Mouse (Mus musculus) hindbrain, embryonic 13.5 days (tissue): Measurements from ENCODE around the gene Serpini1. TPM values are rescaled to one million over a fixed set of nuclear protein-coding genes. Genes with fewer than 3 reads are reported as not detected.
A peak's percentile ranks its signal among the peaks of the same experiment; 100 is the strongest.
"Not testable (repeated sequence)": the region's sequence is repeated elsewhere in the genome, so short reads cannot be mapped to it uniquely, and the experiment has no call there.

ENCODE experiments used
- ATAC-seq: fragments of 200-750 bp; cut with Nextera tagmentation; 2 replicates; pipeline ENCODE4 v1.8.0; 2017; ENCODE audit warnings: moderate TSS enrichment; ENCODE audit not compliant: low FRiP score
- H3K27ac ChIP-seq: fragments of 300-500 bp; sonication (generic); 2 replicates; pipeline ENCODE4 v1.5.1; 2015; ENCODE audit warnings: inconsistent platforms, mild to moderate bottlenecking, moderate library complexity
- H3K27me3 ChIP-seq: fragments of 300-500 bp; sonication (generic); 2 replicates; pipeline ENCODE4 v1.6.1; 2015; ENCODE audit warnings: mild to moderate bottlenecking, inconsistent platforms
- H3K36me3 ChIP-seq: fragments of 300-500 bp; sonication (generic); 2 replicates; pipeline ENCODE4 v1.6.1; 2015; ENCODE audit warnings: mild to moderate bottlenecking, inconsistent platforms
- H3K4me1 ChIP-seq: fragments of 300-500 bp; sonication (generic); replicated peaks from 2 replicates; pipeline ENCODE4 v1.6.1; 2015; ENCODE audit warnings: inconsistent platforms
- H3K4me2 ChIP-seq: fragments of 300-500 bp; sonication (generic); 2 replicates; pipeline ENCODE4 v1.6.1; 2015; ENCODE audit warnings: inconsistent platforms, mild to moderate bottlenecking, moderate library complexity
- H3K4me3 ChIP-seq: fragments of 300-500 bp; sonication (generic); 2 replicates; pipeline ENCODE4 v1.5.1; 2015; ENCODE audit warnings: mild to moderate bottlenecking, inconsistent platforms
- H3K9ac ChIP-seq: fragments of 300-500 bp; sonication (generic); 2 replicates; pipeline ENCODE4 v1.6.1; 2015; ENCODE audit warnings: mild to moderate bottlenecking, inconsistent platforms
- H3K9me3 ChIP-seq: fragments of 300-500 bp; sonication (generic); 2 replicates; pipeline ENCODE4 v1.6.1; 2016; ENCODE audit warnings: inconsistent platforms
- WGBS: fragments of 180-500 bp; shearing (Covaris S2); methylation state at CpG from one replicate; pipeline ENCODE4 v1.1.7; 2015; 5-methylcytosine and 5-hydroxymethylcytosine counted together
- polyA plus RNA-seq: library from polyadenylated mRNA; unstranded; fragments of >200 nt; fragmentation: Nextera tagmentation; extraction: Ambion mirVana; gene quantifications from 2 replicates; pipeline ENCODE4 v1.2.1, GENCODE M21; 2015

Gene Serpini1
- polyA plus RNA-seq, 1 experiment from 2014 or later: 131 TPM

- Histone ChIP-seq H3K9ac (no peak overlapping the region), H3K9me3 (no peaks in the 10 kb centered on the region), H3K4me3 (no peak overlapping the region), H3K27me3 (no peaks in the 10 kb centered on the region), H3K4me2 (no peak overlapping the region), H3K36me3 (no peaks in the 10 kb centered on the region), H3K4me1 (no peaks in the 10 kb centered on the region), H3K27ac (no peak overlapping the region)
- no peak; the same call in 1 of the 2 replicates for ATAC-seq
- 84% methylated on average over 1 of the region's 1 CpGs for WGBS
These were observed 90.9 kb downstream of the Serpini1 start for GRCm38 (mm10) chr3:75648226-75648625.

- H3K4me3 ChIP-seq, H3K9me3 ChIP-seq, H3K4me1 ChIP-seq, H3K4me2 ChIP-seq, ATAC-seq, H3K27me3 ChIP-seq, H3K36me3 ChIP-seq, H3K9ac ChIP-seq, H3K27ac ChIP-seq: not testable (repeated sequence)
- 56% methylated on average over 4 of the region's 4 CpGs for WGBS
These were observed 93.2 kb downstream of the Serpini1 start for GRCm38 (mm10) chr3:75650416-75651154.

GRCm38 (mm10) chr3:75651603-75652115 is 94.3 kb downstream of the Serpini1 start:
- H3K4me3 ChIP-seq: no peak overlapping the region
- H3K27me3 ChIP-seq: no peaks in the 10 kb centered on the region
- no peak for ATAC-seq
- H3K4me2 ChIP-seq: no peak overlapping the region
- no peaks in the 10 kb centered on the region for H3K4me1 ChIP-seq
- WGBS: 86% methylated on average over 2 of the region's 2 CpGs
- H3K9me3 ChIP-seq: no peaks in the 10 kb centered on the region
- no peak overlapping the region for H3K9ac ChIP-seq
- H3K27ac ChIP-seq: no peak overlapping the region
- no peaks in the 10 kb centered on the region for H3K36me3 ChIP-seq

GRCm38 (mm10) chr3:75653901-75654300 is 96.6 kb downstream of the Serpini1 start:
- not testable (repeated sequence) for H3K4me1 ChIP-seq, H3K27me3 ChIP-seq, H3K36me3 ChIP-seq, H3K4me3 ChIP-seq, H3K27ac ChIP-seq, H3K9ac ChIP-seq, H3K4me2 ChIP-seq, ATAC-seq, H3K9me3 ChIP-seq
- WGBS: 71% methylated on average over 4 of the region's 4 CpGs

GRCm38 (mm10) chr3:75655578-75656344 is 98.4 kb downstream of the Serpini1 start:
- WGBS: 85% methylated on average over 6 of the region's 6 CpGs
- no peak overlapping the region for H3K4me2 ChIP-seq
- ATAC-seq: no peak

GRCm38 (mm10) chr3:75666962-75667361 is 109.6 kb downstream of the Serpini1 start:
- Histone ChIP-seq H3K4me3 (no peak overlapping the region), H3K9me3 (no peaks in the 10 kb centered on the region), H3K4me2 (no peak overlapping the region), H3K9ac (no peak overlapping the region), H3K27me3 (no peaks in the 10 kb centered on the region), H3K36me3 (no peaks in the 10 kb centered on the region), H3K27ac (no peak overlapping the region), H3K4me1 (no peaks in the 10 kb centered on the region)
- no peak for ATAC-seq
- WGBS: 82% methylated on average over 3 of the region's 3 CpGs

More at GRCm38 (mm10) chr3:75655578-75656344, 98.4 kb downstream of the Serpini1 start:
- H3K4me1 ChIP-seq: no peaks in the 10 kb centered on the region
- no peaks in the 10 kb centered on the region for H3K27me3 ChIP-seq
- no peak overlapping the region for H3K4me3 ChIP-seq
- no peak overlapping the region for H3K27ac ChIP-seq
- H3K9me3 ChIP-seq: no peaks in the 10 kb centered on the region
- no peaks in the 10 kb centered on the region for H3K36me3 ChIP-seq
- H3K9ac ChIP-seq: no peak overlapping the region

GRCm38 (mm10) chr3:75670425-75670824 is 113.1 kb downstream of the Serpini1 start:
- Histone ChIP-seq H3K9ac (no peak overlapping the region), H3K27ac (no peak overlapping the region), H3K36me3 (no peaks in the 10 kb centered on the region), H3K4me2 (no peak overlapping the region), H3K27me3 (no peaks in the 10 kb centered on the region), H3K4me3 (no peak overlapping the region), H3K4me1 (no peaks in the 10 kb centered on the region), H3K9me3 (no peaks in the 10 kb centered on the region)
- 0 out of 2 replicates have a peak, but pooled peaks have one; percentile 36 for ATAC-seq
- 45% methylated on average over 1 of the region's 1 CpGs for WGBS

GRCm38 (mm10) chr3:75682881-75683280 is 125.5 kb downstream of the Serpini1 start:
- no peak overlapping the region for H3K4me2 ChIP-seq
- no peaks in the 10 kb centered on the region for H3K4me1 ChIP-seq
- H3K36me3 ChIP-seq: no peaks in the 10 kb centered on the region
- no peak overlapping the region for H3K4me3 ChIP-seq
- H3K27me3 ChIP-seq: no peaks in the 10 kb centered on the region
- no peak for ATAC-seq
- no peak overlapping the region for H3K27ac ChIP-seq
- H3K9me3 ChIP-seq: no peaks in the 10 kb centered on the region
- no peak overlapping the region for H3K9ac ChIP-seq

- 85% methylated on average over 2 of the region's 2 CpGs for WGBS
- Histone ChIP-seq H3K4me3 (no peak overlapping the region), H3K4me2 (no peak overlapping the region), H3K27me3 (no peaks in the 10 kb centered on the region), H3K4me1 (no peaks in the 10 kb centered on the region), H3K9me3 (no peaks in the 10 kb centered on the region), H3K36me3 (no peaks in the 10 kb centered on the region), H3K9ac (no peak overlapping the region), H3K27ac (no peak overlapping the region)
- no peak for ATAC-seq
These were observed 129.4 kb downstream of the Serpini1 start for GRCm38 (mm10) chr3:75686775-75687174.

- Histone ChIP-seq H3K27ac (no peak overlapping the region), H3K9me3 (no peaks in the 10 kb centered on the region), H3K4me2 (no peak overlapping the region), H3K27me3 (no peaks in the 10 kb centered on the region), H3K36me3 (no peaks in the 10 kb centered on the region), H3K4me1 (no peaks in the 10 kb centered on the region), H3K9ac (no peak overlapping the region), H3K4me3 (no peak overlapping the region)
- no peak for ATAC-seq
- WGBS: 85% methylated on average over 3 of the region's 3 CpGs
These were observed 130.0 kb downstream of the Serpini1 start for GRCm38 (mm10) chr3:75687187-75687825.

GRCm38 (mm10) chr3:75690321-75690720 is 133.0 kb downstream of the Serpini1 start:
- Histone ChIP-seq H3K4me2 (no peak overlapping the region), H3K4me1 (no peaks in the 10 kb centered on the region), H3K9me3 (no peaks in the 10 kb centered on the region), H3K27me3 (no peaks in the 10 kb centered on the region), H3K36me3 (no peaks in the 10 kb centered on the region), H3K9ac (no peak overlapping the region), H3K27ac (no peak overlapping the region), H3K4me3 (no peak overlapping the region)
- no peak for ATAC-seq

- no peak overlapping the region for H3K9ac ChIP-seq
- no peak overlapping the region for H3K4me3 ChIP-seq
- H3K27ac ChIP-seq: no peak overlapping the region
- H3K4me2 ChIP-seq: no peak overlapping the region
- H3K27me3 ChIP-seq: no peaks in the 10 kb centered on the region
- ATAC-seq: no peak
- no peaks in the 10 kb centered on the region for H3K4me1 ChIP-seq
- H3K36me3 ChIP-seq: no peaks in the 10 kb centered on the region
- whole genome bisulfite sequencing: 94% methylated on average over 1 of the region's 1 CpGs
- H3K9me3 ChIP-seq: no peaks in the 10 kb centered on the region
These were observed 134.7 kb downstream of the Serpini1 start for GRCm38 (mm10) chr3:75692088-75692487.
